Mouse (Mus musculus) spleen, adult 2 months (tissue): ENCODE measurements around the gene Ccnq.

Experiments
- CTCF ChIP-seq: fragments of 200-500 bp; IDR thresholded peaks from 2 replicates; pipeline ENCODE4 v1.5.1; 2011; ENCODE audit warnings: mild to moderate bottlenecking, inconsistent platforms; ENCODE audit not compliant: insufficient read depth, insufficient read length, insufficient replicate concordance; ENCODE audit errors: extremely low read depth
- POLR2A ChIP-seq: fragments of 200-500 bp; IDR thresholded peaks from 2 replicates; pipeline ENCODE4 v1.6.1; 2011; ENCODE audit warnings: low read depth, low read length, inconsistent platforms

DNA sequence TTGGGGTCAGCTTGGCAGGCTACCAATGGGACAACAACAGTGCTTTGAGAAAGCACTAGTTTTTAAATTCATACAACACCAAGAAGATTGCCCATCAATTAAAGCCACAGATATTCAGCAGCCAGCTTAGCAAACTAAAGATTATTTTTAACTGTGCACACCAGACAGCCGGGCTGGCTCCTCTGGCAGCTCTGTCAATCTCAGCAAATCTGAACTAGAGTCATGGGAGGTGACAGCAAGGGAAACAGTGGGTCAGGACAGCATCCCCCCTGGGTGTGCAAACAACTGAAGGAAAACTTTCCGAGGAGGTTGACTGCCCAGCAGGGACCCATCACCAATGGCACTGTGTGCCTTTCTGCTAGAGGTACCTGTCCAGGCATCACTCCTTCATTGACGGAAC lies 9.1 kb downstream of the Ccnq start:
- TF ChIP-seq POLR2A (no peak), CTCF (no peak)
